Mouse (Mus musculus): ENCODE data around the gene Tarsl2.
A peak's percentile ranks its signal among the peaks of the same experiment; 100 is the strongest.

Tarsl2 gene

DNA sequence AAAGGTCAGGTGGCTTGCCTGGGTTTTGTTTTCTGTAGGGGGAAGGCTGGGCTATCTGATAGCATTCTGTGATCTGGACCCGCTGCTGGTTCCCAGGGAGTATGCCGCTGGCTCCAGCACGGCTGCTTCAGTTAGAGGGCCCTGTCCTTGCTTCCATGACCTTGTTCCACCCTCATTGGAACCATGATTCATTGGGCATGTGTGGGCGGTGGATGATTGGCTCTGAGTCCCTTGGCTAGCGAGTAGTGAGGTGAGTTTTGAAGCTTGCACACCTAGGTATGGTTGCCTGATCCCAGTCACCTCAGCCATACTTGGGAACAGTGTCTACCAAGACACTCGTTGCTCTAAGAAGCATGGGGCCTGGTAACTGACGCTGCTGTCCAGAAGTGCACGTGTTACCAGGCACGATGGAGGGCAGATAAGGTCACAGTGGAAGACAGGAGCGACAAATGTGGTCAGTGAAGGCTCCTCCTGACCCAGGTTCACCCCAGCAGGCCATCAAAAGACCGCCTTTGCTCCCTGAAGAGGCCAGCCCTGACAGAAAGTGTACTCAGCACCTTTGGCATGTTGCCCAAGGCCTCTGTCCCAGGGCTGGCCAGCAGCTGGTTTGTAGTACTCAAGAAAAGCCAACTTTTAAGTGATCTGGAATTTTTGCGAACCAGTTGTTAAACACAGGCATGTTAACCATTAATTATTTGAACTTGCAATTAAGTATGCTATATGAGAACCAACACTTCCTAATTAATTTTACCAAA, 92.8 kb downstream of the Tarsl2 start:
- peak in 1 of 2 experiments; percentile 10 for DNase-seq

Data from cerebellum, postnatal 25 days (tissue).